Mouse (Mus musculus): ENCODE measurements around the gene Cd47.

- TF ChIP-seq POLR2A (IDR thresholded peaks at IDR 0.05; ENCODE audit: control insufficient read depth, extremely low read depth, insufficient read depth, low read length, poor library complexity), result no peak
- no peak for TF ChIP-seq CTCF (IDR thresholded peaks at IDR 0.05; ENCODE audit: borderline replicate concordance, control insufficient read depth, extremely low read depth, insufficient read depth, low read length, poor library complexity)
These were observed 143.4 kb downstream of the Cd47 start for GRCm38 (mm10) chr16:49943726-49944125.

Measured in thymus, adult 2 months (tissue).